Mouse (Mus musculus): ENCODE measurements around the gene Polr3a. TPM values are rescaled to one million over a fixed set of nuclear protein-coding genes. Genes with fewer than 3 reads are reported as not detected.

Gene Polr3a
- total and polyA plus RNA-seq, 3 experiments = 11.6 to 18.4 (median 15.9) TPM

- Histone ChIP-seq H3K9ac (ENCODE audit: insufficient read depth, low read depth) (no peak overlapping the region), H3K4me2 (ENCODE audit: insufficient read depth, low read depth, poor library complexity, severe bottlenecking) (no peak overlapping the region), H3K4me1 (ENCODE audit: control insufficient read depth in 1 of 2, insufficient read depth in 2 of 2) (peaks cover 4 to 46% of the 10 kb centered on the region in 2 experiments), H3K4me3 (replicated peaks in 1 of 3; ENCODE audit: low read depth in 2 of 3, low read length in 2 of 3, poor library complexity in 1 of 3) (no peak overlapping the region), H3K9me3 (replicated peaks; ENCODE audit: low read length) (peaks cover 3% of the 10 kb centered on the region), H3K79me2 (replicated peaks; ENCODE audit: control insufficient read depth, extremely low read depth, insufficient read depth, poor library complexity, severe bottlenecking) (peaks cover 20% of the 10 kb centered on the region), H3K27me3 (replicated peaks) (no peaks in the 10 kb centered on the region), H3K36me3 (replicated peaks in 1 of 2; ENCODE audit: control insufficient read depth in 1 of 2, insufficient read depth in 1 of 2, low read length in 1 of 2) (peaks cover 64 to 81% of the 10 kb centered on the region in 2 experiments), H3K27ac (ENCODE audit: insufficient read depth, low read depth) (no peak overlapping the region)
- DNase-seq (ENCODE audit: extremely low read depth) = no peak
- dilution Hi-C loops (cut with MboI; ENCODE audit: extremely low pct_ligation_motif_present, extremely low pct_unique_long_range_greater_than_20kb, low sequenced_read_pairs) (no loop called here), in situ Hi-C loops (cut with MboI; ENCODE audit: low pct_ligation_motif_present, low pct_unique_long_range_greater_than_20kb, low sequenced_read_pairs) (loop anchor here (5.0 to 25.0 kb wide), 3 partner anchors 44 to 1114 kb away; partner anchors contain the start of gene Zmiz1)
- TF ChIP-seq POLR2AphosphoS2 (IDR thresholded peaks at IDR 0.05; ENCODE audit: low read depth, low read length) = peak; percentile 11; the same call in 1 of the 2 replicates
- TF ChIP-seq CHD2 (IDR thresholded peaks at IDR 0.05; ENCODE audit: low read length) = 0 out of 2 replicates have a peak, but pooled peaks have one; percentile 8
- peak; percentile 24; the same call in 1 of the 2 replicates for TF ChIP-seq ZMIZ1 (IDR thresholded peaks at IDR 0.05; ENCODE audit: low read depth, low read length)
- no peak for TF ChIP-seq ZKSCAN1 (IDR thresholded peaks at IDR 0.05; ENCODE audit: borderline replicate concordance, low read depth, low read length)
- no peak for TF ChIP-seq TCF12 (IDR thresholded peaks at IDR 0.05; ENCODE audit: low read depth, low read length)
- TF ChIP-seq CHD1 (IDR thresholded peaks at IDR 0.05; ENCODE audit: low read depth, low read length) = no peak
- TF ChIP-seq ELF1 (IDR thresholded peaks at IDR 0.05; ENCODE audit: low read depth, low read length) = no peak
- TF ChIP-seq BHLHE40 (IDR thresholded peaks at IDR 0.05; ENCODE audit: low read depth, low read length) = no peak
- TF ChIP-seq POLR2A (IDR thresholded peaks at IDR 0.05; ENCODE audit: low read depth, low read length) = no peak; the same call in none of the 2 replicates
- no peak for TF ChIP-seq RCOR1 (conservative IDR thresholded peaks at IDR 0.05; ENCODE audit: low read depth, low read length)
- TF ChIP-seq USF1 (IDR thresholded peaks at IDR 0.05; ENCODE audit: low read depth, low read length) = no peak
- TF ChIP-seq GABPA (IDR thresholded peaks at IDR 0.05; ENCODE audit: insufficient replicate concordance, low read depth, low read length) = no peak
- TF ChIP-seq PAX5 (IDR thresholded peaks at IDR 0.05; ENCODE audit: low read length) = no peak
Observed at GRCm38 (mm10) chr14:24498561-24499255, 11.8 kb upstream of the Polr3a start.

- in situ Hi-C loops (cut with MboI; ENCODE audit: low pct_ligation_motif_present, low pct_unique_long_range_greater_than_20kb, low sequenced_read_pairs) = loop anchor here (5.0 to 25.0 kb wide), 3 partner anchors 45 to 1115 kb away; partner anchors contain the start of gene Zmiz1
- H3K36me3 ChIP-seq (replicated peaks in 1 of 2; ENCODE audit: control insufficient read depth in 1 of 2, insufficient read depth in 1 of 2, low read length in 1 of 2) = peaks cover 72 to 90% of the 10 kb centered on the region in 2 experiments
- dilution Hi-C loops (cut with MboI; ENCODE audit: extremely low pct_ligation_motif_present, extremely low pct_unique_long_range_greater_than_20kb, low sequenced_read_pairs) = no loop called here
- H3K4me2 ChIP-seq (ENCODE audit: insufficient read depth, low read depth, poor library complexity, severe bottlenecking) = no peak overlapping the region
- H3K9me3 ChIP-seq (replicated peaks; ENCODE audit: low read length) = no peaks in the 10 kb centered on the region
- no peak for DNase-seq (ENCODE audit: extremely low read depth)
- no peak overlapping the region for H3K27ac ChIP-seq (ENCODE audit: insufficient read depth, low read depth)
- peaks cover 33% of the 10 kb centered on the region for H3K79me2 ChIP-seq (replicated peaks; ENCODE audit: control insufficient read depth, extremely low read depth, insufficient read depth, poor library complexity, severe bottlenecking)
- H3K9ac ChIP-seq (ENCODE audit: insufficient read depth, low read depth) = no peak overlapping the region
- no peak overlapping the region for H3K4me3 ChIP-seq (replicated peaks in 1 of 3; ENCODE audit: low read depth in 2 of 3, low read length in 2 of 3, poor library complexity in 1 of 3)
- H3K4me1 ChIP-seq (ENCODE audit: control insufficient read depth in 1 of 2, insufficient read depth in 2 of 2) = peaks cover 4 to 49% of the 10 kb centered on the region in 2 experiments
- TF ChIP-seq MEF2A (IDR thresholded peaks at IDR 0.05; ENCODE audit: borderline replicate concordance, low read depth, low read length) (no peak), PAX5 (IDR thresholded peaks at IDR 0.05; ENCODE audit: low read length) (no peak), CHD2 (IDR thresholded peaks at IDR 0.05; ENCODE audit: low read length) (no peak), CTCF (conservative IDR thresholded peaks at IDR 0.05 in 1 of 2, IDR thresholded peaks at IDR 0.05 in 1 of 2; ENCODE audit: low read depth in 2 of 2, low read length in 2 of 2) (no peak), USF2 (conservative IDR thresholded peaks at IDR 0.05; ENCODE audit: low read depth, low read length) (no peak), TBP (conservative IDR thresholded peaks at IDR 0.05; ENCODE audit: low read depth, low read length) (no peak), BHLHE40 (IDR thresholded peaks at IDR 0.05; ENCODE audit: low read depth, low read length) (no peak), USF1 (IDR thresholded peaks at IDR 0.05; ENCODE audit: low read depth, low read length) (no peak), TCF12 (IDR thresholded peaks at IDR 0.05; ENCODE audit: low read depth, low read length) (no peak), ZC3H11A (IDR thresholded peaks at IDR 0.05; ENCODE audit: low read depth, low read length) (no peak), CHD1 (IDR thresholded peaks at IDR 0.05; ENCODE audit: low read depth, low read length) (no peak), SIN3A (IDR thresholded peaks at IDR 0.05; ENCODE audit: low read length) (no peak), POLR2A (IDR thresholded peaks at IDR 0.05; ENCODE audit: low read depth, low read length) (no peak; the same call in 1 of the 2 replicates), MAX (IDR thresholded peaks at IDR 0.05; ENCODE audit: low read length) (no peak), MAFK (IDR thresholded peaks at IDR 0.05; ENCODE audit: insufficient replicate concordance, low read length) (no peak), ZMIZ1 (IDR thresholded peaks at IDR 0.05; ENCODE audit: low read depth, low read length) (no peak; the same call in 1 of the 2 replicates), MAZ (IDR thresholded peaks at IDR 0.05; ENCODE audit: low read depth, low read length) (no peak)
- H3K27me3 ChIP-seq (replicated peaks) = no peaks in the 10 kb centered on the region
Observed at GRCm38 (mm10) chr14:24497443-24497842, 10.6 kb upstream of the Polr3a start.
